Mouse (Mus musculus) limb, embryonic 11.5 days (tissue): ENCODE results near the gene Slc7a6os. TPM values are rescaled to one million over a fixed set of nuclear protein-coding genes. Genes with fewer than 3 reads are reported as not detected.
A peak's percentile ranks its signal among the peaks of the same experiment; 100 is the strongest.

ENCODE experiments used
- ATAC-seq: fragments of 200-750 bp; cut with Nextera tagmentation; 2 replicates; pipeline ENCODE4 v1.8.0; 2017; ENCODE audit warnings: low read depth; ENCODE audit not compliant: insufficient number of reproducible peaks, low FRiP score, low TSS enrichment
- DNase-seq: peaks from one replicate; pipeline ENCODE4 v3.0.0-alpha.2; 2015; ENCODE audit warnings: low spot score
- H3K27ac ChIP-seq: fragments of 300-500 bp; sonication (generic); replicated peaks from 2 replicates; pipeline ENCODE4 v1.5.1; 2014; ENCODE audit warnings: low read depth, mild to moderate bottlenecking, low read length
- H3K27me3 ChIP-seq: fragments of 300-500 bp; sonication (generic); 2 replicates; pipeline ENCODE4 v1.6.1; 2014; ENCODE audit warnings: mild to moderate bottlenecking, low read length, mixed read lengths; ENCODE audit not compliant: control insufficient read depth, insufficient read depth
- H3K36me3 ChIP-seq: fragments of 300-500 bp; sonication (generic); 2 replicates; pipeline ENCODE4 v1.6.1; 2014; ENCODE audit warnings: mild to moderate bottlenecking, low read length, moderate library complexity, mixed read lengths; ENCODE audit not compliant: control insufficient read depth, insufficient read depth
- H3K4me1 ChIP-seq: fragments of 300-500 bp; sonication (generic); 2 replicates; pipeline ENCODE4 v1.6.1; 2014; ENCODE audit warnings: low read length, mixed read lengths; ENCODE audit not compliant: control insufficient read depth, insufficient read depth
- H3K4me2 ChIP-seq: fragments of 300-500 bp; sonication (generic); 2 replicates; pipeline ENCODE4 v1.6.1; 2014; ENCODE audit warnings: low read depth, mild to moderate bottlenecking, moderate library complexity; ENCODE audit not compliant: severe bottlenecking
- H3K4me3 ChIP-seq: fragments of 300-500 bp; sonication (generic); 2 replicates; pipeline ENCODE4 v1.5.1; 2014; ENCODE audit warnings: low read depth, low read length
- H3K9ac ChIP-seq: fragments of 300-500 bp; sonication (generic); 2 replicates; pipeline ENCODE4 v1.6.1; 2014; ENCODE audit warnings: mild to moderate bottlenecking, low read length
- H3K9me3 ChIP-seq: fragments of 300-500 bp; sonication (generic); 2 replicates; pipeline ENCODE4 v1.6.1; 2016; ENCODE audit warnings: low read length; ENCODE audit not compliant: control insufficient read depth
- WGBS: fragments of 180-500 bp; shearing (Covaris S2); extraction: QIAGEN DNeasy Blood & Tissue Kit; methylation state at CpG from one replicate; pipeline ENCODE4 v1.1.7; 2014; 5-methylcytosine and 5-hydroxymethylcytosine counted together
- polyA plus RNA-seq: library from polyadenylated mRNA; unstranded; fragments of >200 nt; fragmentation: Nextera tagmentation; extraction: Ambion mirVana; gene quantifications from 2 replicates; pipeline ENCODE4 v1.2.1, GENCODE M21; 2014

The Slc7a6os gene
- polyA plus RNA-seq, 1 experiment from 2014 or later, result 50.8 TPM

- H3K36me3 ChIP-seq, result no peaks in the 10 kb centered on the region
- H3K27me3 ChIP-seq, result no peaks in the 10 kb centered on the region
- no peak overlapping the region for H3K4me2 ChIP-seq
- no peak overlapping the region for H3K4me3 ChIP-seq
- DNase-seq, result no peak
- ATAC-seq, result no peak
- WGBS, result 82% methylated on average over 4 of the region's 4 CpGs
- H3K9ac ChIP-seq, result no peak overlapping the region
- H3K27ac ChIP-seq, result no peak overlapping the region
- no peaks in the 10 kb centered on the region for H3K9me3 ChIP-seq
- 0 out of 2 replicates have a peak, but pooled peaks cover 2% of the 10 kb centered on the region for H3K4me1 ChIP-seq
Measured at GRCm38 (mm10) chr8:106152876-106153275, 57.9 kb downstream of the Slc7a6os start.

- 0 out of 2 replicates have a peak, but pooled peaks cover 2% of the 10 kb centered on the region for H3K4me1 ChIP-seq
- no peaks in the 10 kb centered on the region for H3K27me3 ChIP-seq
- ATAC-seq (no peak), DNase-seq (no peak)
- 83% methylated on average over 9 of the region's 9 CpGs for WGBS
- H3K4me2 ChIP-seq, result peak overlapping the region; percentile 73
- peak overlapping the region; percentile 65; the same call in 1 of the 2 replicates for H3K9ac ChIP-seq
- H3K36me3 ChIP-seq, result no peaks in the 10 kb centered on the region
- no peak overlapping the region for H3K27ac ChIP-seq
- no peaks in the 10 kb centered on the region for H3K9me3 ChIP-seq
- H3K4me3 ChIP-seq, result peak overlapping the region; percentile 71
Measured at GRCm38 (mm10) chr8:106151041-106151440, 59.7 kb downstream of the Slc7a6os start.

Other genes with a start within 250 kb of the Slc7a6os start
- gene Slc12a4, start 244.8 kb downstream of the Slc7a6os start, polyA plus RNA-seq, result 23.5 and 27.2 TPM in 2 replicates
- gene Dpep3, start 231.5 kb downstream of the Slc7a6os start, polyA plus RNA-seq, result not detected in 2 replicates
- 18.8 and 21.8 TPM in 2 replicates for gene Dus2, start 219.6 kb downstream of the Slc7a6os start, polyA plus RNA-seq
- gene Dpep2nb, start 205.0 kb downstream of the Slc7a6os start, polyA plus RNA-seq, result not detected in 2 replicates
- gene Ddx28, start 199.1 kb downstream of the Slc7a6os start, polyA plus RNA-seq, result 23.1 and 24.9 TPM in 2 replicates
- gene Nfatc3, start 152.1 kb downstream of the Slc7a6os start, polyA plus RNA-seq, result 6.4 and 6.6 TPM in 2 replicates
- 4.6 and 5.6 TPM in 2 replicates for gene Esrp2, start 74.0 kb downstream of the Slc7a6os start, polyA plus RNA-seq
- 5.9 and 6.7 TPM in 2 replicates for gene Pla2g15, start 60.5 kb downstream of the Slc7a6os start, polyA plus RNA-seq
- gene Slc7a6, start 42.1 kb downstream of the Slc7a6os start, polyA plus RNA-seq, result 101 and 107 TPM in 2 replicates
- gene Prmt7, start within 50 bp of the Slc7a6os start, polyA plus RNA-seq, result 61.7 and 61.8 TPM in 2 replicates
- 0.30 and 0.49 TPM in 2 replicates for gene Smpd3, start 127.1 kb upstream of the Slc7a6os start, polyA plus RNA-seq
- 29.1 and 29.9 TPM in 2 replicates for gene Zfp90, start 204.4 kb upstream of the Slc7a6os start, polyA plus RNA-seq